Mouse (Mus musculus) monocyte, adult 2 months (primary cell): ENCODE data around the gene Naglu.

Experiments used
- DNase-seq, 2 experiments: peaks; one replicate each; pipeline ENCODE4 v3.0.0; 2022; ENCODE audit warnings: low spot score in 2 of 2, low read depth in 1 of 2

Naglu gene

DNA sequence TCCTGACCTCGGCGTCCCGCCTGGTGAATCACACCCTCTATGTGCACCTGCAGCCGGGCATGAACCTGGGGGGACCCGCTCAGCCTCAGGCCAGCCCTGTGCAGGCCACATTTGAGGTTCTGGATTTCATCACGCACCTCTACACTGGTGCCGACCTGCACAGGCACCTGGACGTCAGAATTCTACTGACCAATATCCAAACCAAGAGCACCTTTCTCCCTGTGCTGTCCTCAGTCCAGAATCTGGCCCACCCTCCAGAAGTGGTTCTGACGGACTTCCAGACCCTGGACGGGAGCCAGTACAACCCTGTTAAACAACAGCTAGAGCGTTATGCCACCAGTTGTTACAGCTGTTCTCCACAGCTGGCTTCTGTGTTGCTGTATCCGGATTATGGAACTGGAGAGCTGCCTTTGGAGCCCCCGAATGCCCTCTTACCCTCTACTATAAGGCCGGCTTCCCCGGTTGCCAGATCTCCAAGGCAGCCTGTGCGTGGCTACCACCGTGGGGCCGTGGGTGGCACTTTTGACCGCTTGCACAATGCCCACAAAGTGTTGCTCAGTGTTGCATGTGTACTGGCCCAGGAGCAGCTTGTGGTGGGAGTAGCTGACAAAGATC is 13.4 kb downstream of the Naglu start:
- no peak for DNase-seq

GRCm38 (mm10) chr11:101084246-101084645 is 14.4 kb downstream of the Naglu start:
- DNase-seq, result no peak

DNA sequence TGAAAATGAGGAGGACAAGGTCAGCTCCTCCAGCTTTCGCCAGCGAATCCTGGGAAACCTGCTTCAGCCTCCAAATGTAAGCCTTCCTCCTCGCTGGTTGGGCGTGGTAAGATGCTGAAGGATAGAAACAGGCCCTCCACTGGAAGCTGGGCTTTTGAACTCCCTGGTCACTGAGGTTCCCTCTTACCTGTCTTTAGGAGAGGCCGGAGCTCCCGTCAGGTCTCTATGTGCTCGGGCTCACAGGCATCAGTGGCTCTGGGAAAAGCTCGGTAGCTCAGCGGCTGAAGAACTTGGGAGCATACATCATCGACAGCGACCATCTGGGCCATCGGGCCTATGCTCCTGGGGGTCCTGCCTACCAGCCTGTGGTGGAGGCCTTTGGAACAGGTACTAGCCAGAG is 15.0 kb downstream of the Naglu start:
- no peak for DNase-seq

DNA sequence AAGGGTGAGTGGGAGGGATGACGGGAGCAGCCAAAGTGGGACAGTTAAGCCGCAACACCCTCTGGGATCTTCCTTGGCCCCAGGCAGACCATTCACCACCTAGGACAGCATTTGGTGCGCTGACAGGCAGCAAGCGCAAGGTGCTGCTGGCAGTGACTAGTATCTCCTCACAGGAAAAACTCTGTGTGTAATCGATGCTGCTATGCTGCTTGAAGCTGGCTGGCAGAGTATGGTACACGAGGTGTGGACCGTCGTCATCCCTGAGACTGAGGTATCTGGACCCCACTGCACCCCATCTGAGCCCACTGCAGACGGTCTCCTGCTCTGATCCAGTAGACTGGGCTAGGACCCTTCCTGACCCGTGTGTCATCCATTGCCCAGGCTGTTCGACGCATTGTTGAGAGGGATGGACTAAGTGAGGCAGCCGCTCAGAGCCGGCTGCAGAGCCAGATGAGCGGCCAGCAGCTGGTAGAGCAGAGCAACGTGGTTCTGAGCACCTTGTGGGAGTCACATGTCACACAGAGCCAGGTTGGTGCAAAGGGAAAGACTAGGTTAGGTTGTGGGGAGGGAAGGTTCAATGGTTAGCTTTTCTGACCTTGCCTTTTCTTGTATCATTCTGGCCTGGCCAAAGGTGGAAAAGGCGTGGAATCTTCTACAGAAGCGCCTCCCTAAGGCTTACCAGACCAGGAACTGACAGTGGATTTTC is 16.0 kb downstream of the Naglu start:
- DNase-seq, result no peak

GRCm38 (mm10) chr11:101086323-101086674 is 16.5 kb downstream of the Naglu start:
- DNase-seq, result no peak

GRCm38 (mm10) chr11:101086756-101087681 is 17.2 kb downstream of the Naglu start, which contains the start of gene Mlx:
Gene Mlx (plus strand): TSS chr11:101087277.
- peak; percentile 61 to 73 for DNase-seq

- DNase-seq, result no peak
Measured at GRCm38 (mm10) chr11:101087682-101088055, 17.9 kb downstream of the Naglu start.

GRCm38 (mm10) chr11:101089931-101090330 is 20.1 kb downstream of the Naglu start:
- no peak for DNase-seq

DNA sequence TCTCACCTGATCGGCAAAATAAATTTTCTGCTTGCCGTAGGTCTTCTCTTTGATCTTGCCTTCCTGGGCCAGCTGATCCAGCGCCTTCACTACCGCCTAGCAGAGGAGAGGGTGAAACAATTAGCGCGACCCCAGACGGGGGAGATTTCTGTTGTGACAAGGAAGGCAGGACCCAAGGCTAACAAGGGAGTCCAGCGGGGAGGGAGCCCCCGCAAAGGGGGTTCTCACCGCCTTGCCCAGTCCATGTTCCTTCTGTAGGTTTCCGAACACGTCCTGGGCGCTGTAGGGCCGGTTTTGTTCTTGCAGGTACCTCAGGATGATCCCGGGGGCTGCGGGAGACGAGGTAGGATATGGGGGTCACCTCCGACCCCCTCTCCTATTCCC is 25.1 kb downstream of the Naglu start:
- no peak for DNase-seq

- peak; percentile 78 to 85 for DNase-seq
Measured at GRCm38 (mm10) chr11:101095314-101096024, 25.7 kb downstream of the Naglu start, which contains the start of gene Psmc3ip. Gene Psmc3ip (minus strand): TSS chr11:101095436.

GRCm38 (mm10) chr11:101098231-101098630 is 28.4 kb downstream of the Naglu start:
- no peak for DNase-seq

- DNase-seq, result no peak
Measured at GRCm38 (mm10) chr11:101103011-101103410, 33.2 kb downstream of the Naglu start.

- DNase-seq, result no peak
Measured at GRCm38 (mm10) chr11:101109351-101109750, 39.5 kb downstream of the Naglu start.

DNA sequence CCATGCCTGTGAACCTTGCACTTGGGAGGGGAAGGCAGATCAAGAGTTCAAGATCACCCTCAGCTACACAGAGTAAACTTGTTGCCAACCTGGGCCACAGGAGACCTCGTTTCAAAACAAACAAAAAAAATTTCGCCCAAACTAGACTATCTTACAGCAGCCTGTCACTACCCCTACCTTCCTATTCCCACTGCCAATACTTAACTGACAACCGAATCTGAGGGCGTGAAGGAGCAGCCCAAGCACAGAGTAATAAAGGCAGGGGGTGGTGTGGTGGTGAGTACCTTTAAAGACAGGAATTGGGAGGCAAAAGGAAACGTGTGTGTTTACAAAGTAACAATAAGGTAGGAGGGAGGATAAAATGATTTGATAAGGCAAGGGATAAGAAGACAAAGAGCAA is 40.9 kb downstream of the Naglu start:
- no peak for DNase-seq

GRCm38 (mm10) chr11:101111178-101111577 is 41.4 kb downstream of the Naglu start:
- DNase-seq, result no peak

DNA sequence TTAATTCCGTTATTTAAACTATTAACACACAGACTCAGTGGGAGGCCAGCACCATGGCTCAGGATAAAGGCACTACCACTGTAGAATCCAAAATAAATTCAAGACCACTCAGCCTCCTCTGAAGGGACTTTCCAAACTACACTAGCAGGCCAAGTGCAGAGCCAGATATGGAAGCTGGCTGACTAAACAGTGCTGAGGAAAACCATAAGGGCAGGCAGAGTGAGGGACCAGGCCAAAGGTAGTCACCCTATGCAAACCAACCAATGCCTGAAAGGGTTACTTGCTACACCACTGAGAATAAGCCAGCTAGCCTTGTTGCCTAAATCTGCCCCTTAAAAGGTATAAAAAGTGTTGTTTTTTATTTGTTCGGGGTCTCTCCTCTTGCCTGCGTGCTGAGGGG is 42.4 kb downstream of the Naglu start:
- no peak for DNase-seq

DNA sequence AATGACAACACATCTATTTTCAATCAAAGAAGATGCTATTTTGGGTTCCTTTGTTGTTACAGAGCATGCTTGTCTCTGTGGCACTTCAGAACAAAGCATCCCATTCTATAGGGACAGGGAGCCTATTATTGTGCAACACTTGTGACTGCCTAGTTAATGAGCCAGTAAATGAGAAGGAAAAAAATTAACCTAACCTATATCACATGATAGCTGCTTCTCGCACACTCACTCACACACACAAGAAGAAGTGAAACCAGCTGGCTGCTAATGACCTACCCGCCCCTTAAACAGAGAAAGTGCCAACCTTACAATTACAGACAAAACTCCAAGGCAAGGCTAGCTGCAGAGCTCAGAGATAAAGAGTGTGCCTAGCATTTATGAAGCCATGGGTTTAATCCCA is 45.8 kb downstream of the Naglu start:
- peak; percentile 36 to 54 for DNase-seq

GRCm38 (mm10) chr11:101118105-101118504 is 48.3 kb downstream of the Naglu start:
- no peak for DNase-seq

DNA sequence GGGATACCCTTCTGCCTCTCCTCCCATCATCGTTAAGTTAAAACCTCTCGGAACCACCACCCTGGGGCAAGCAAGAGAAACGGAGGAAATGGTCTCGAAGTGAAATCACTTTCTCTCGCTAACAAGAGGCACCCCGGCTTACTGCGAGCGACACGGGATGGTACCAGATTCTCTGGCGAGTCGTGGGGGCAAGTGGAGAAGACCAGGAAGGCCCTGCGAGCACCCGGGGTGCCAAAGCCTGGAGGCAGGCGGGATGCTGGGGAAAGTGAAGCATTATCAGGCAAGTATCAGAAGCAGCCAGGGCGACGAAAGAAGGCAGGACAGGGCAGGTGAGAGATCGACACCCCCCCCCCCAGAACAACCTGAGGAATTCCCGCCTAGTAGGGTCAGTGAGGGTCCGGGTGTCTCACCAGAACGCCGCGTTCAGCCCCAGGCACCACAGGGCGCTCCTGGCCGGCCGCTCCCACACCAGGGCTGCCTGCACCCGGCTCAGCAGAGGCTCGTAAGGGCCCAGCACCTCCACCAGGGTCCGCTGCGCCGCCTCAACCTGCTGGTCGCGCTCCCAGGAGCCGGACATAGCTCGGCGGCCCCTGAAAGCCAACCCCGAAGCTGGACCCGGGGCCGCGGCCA is 49.4 kb downstream of the Naglu start:
- no peak for DNase-seq

DNA sequence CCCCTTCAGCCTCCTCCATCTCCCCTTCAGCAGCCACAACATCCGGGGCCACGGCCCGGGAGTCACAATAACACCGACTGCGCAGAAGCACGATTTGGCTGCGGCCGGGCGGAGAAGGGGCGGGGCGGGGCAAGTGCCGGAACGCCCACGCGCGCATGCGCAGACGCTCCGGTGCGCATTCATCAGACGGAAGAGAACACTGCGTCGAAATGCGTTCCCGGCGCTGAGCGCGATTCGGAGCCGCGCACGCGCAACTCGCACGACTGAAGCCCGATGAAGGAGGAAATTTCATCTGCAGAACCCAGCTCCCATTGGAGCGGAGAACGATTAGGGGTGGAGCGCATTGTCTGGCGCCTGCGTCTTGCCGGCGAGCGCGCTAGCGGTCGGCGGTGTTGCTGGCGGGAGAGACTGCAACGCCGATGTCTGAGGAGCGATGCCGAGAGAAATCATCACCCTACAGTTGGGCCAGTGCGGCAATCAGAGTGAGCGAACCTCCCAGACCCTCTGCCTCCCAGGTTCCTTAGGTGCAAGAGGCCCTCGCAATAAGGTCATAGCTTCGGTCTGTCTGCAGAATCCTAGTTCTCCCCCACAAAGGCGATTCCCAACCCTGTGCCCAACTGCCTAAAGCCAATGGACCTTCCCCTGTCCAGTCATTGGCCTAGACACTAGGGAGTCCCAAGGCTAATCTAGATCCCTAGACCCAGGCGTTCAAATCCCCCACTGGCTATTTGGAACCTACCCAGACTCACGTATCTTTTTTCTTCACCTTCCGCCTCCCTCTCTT is 50.1 kb downstream of the Naglu start, which contains the start of the genes Retreg3 and Tubg1:
Gene Retreg3 (minus strand): TSS at position 133 of the 784 bp plus-strand sequence.
Gene Tubg1 (plus strand): TSS at position 178 of the 784 bp plus-strand sequence.
- peak; percentile 96 to 99 for DNase-seq
